8 mouse cellular contexts compared by ENCODE assay signal in genomic region chr17:24540375-24540774, GRCm38 (mm10). TPM values are rescaled to one million over a fixed set of nuclear protein-coding genes. Genes with fewer than 3 reads are reported as not detected.
A peak's percentile ranks its signal among the peaks of the same experiment; 100 is the strongest.
DNase-seq lines count a peak whose midpoint lies in the region; ATAC-seq and TF ChIP-seq lines count a peak whose summit lies in the region.

No protein-coding gene starts in this region.

- TF ChIP-seq RAD21 in CH12.LX (IDR thresholded peaks at IDR 0.05; ENCODE audit: low read depth, low read length), result peak; percentile 86

- peak; percentile 84 to 93 for TF ChIP-seq CTCF in CH12.LX (conservative IDR thresholded peaks at IDR 0.05 in 1 of 2, IDR thresholded peaks at IDR 0.05 in 1 of 2; ENCODE audit: low read depth in 2 of 2, low read length in 2 of 2)

- peak; percentile 54 to 77 for DNase-seq in heart, adult 18-20 months
- no peak for DNase-seq in heart, postnatal 25 days (ENCODE audit: low spot score)
- DNase-seq in CH12.LX (ENCODE audit: extremely low read depth), result peak; percentile 87
- peak; percentile 59 for DNase-seq in embryonic facial prominence, embryonic 14.5 days (ENCODE audit: low spot score)
- peak; percentile 66 for DNase-seq in kidney, postnatal 14 days
- DNase-seq in ovary, adult 18-20 months (ENCODE audit: low spot score), result no peak
- DNase-seq in gastrocnemius, postnatal 10 days, result no peak

- TF ChIP-seq POLR2A in CH12.LX (IDR thresholded peaks at IDR 0.05; ENCODE audit: low read depth, low read length), result no peak

- no peaks in the 10 kb centered on the region for H3K27me3 ChIP-seq in CH12.LX (replicated peaks)
- H3K27me3 ChIP-seq in embryonic facial prominence, embryonic 14.5 days (replicated peaks; ENCODE audit: control insufficient read depth, insufficient read depth, low read length), result no peaks in the 10 kb centered on the region

- no peak overlapping the region for H3K9ac ChIP-seq in CH12.LX (ENCODE audit: insufficient read depth, low read depth)
- no peak overlapping the region for H3K9ac ChIP-seq in embryonic facial prominence, embryonic 14.5 days (ENCODE audit: low read depth, low read length)

- H3K36me3 ChIP-seq in CH12.LX (replicated peaks in 1 of 2; ENCODE audit: control insufficient read depth in 1 of 2, insufficient read depth in 1 of 2, low read length in 1 of 2), result no peaks in the 10 kb centered on the region
- H3K36me3 ChIP-seq in embryonic facial prominence, embryonic 14.5 days (ENCODE audit: control insufficient read depth, insufficient read depth, low read length), result no peaks in the 10 kb centered on the region

- no peak overlapping the region for H3K4me3 ChIP-seq in CH12.LX (replicated peaks in 1 of 3; ENCODE audit: low read depth in 2 of 3, low read length in 2 of 3, poor library complexity in 1 of 3)
- no peak overlapping the region for H3K4me3 ChIP-seq in embryonic facial prominence, embryonic 14.5 days (ENCODE audit: low read depth, low read length)

- H3K27ac ChIP-seq in CH12.LX (ENCODE audit: insufficient read depth, low read depth), result no peak overlapping the region
- H3K27ac ChIP-seq in embryonic facial prominence, embryonic 14.5 days (replicated peaks; ENCODE audit: low read depth, low read length), result no peak overlapping the region

- 7% methylated on average over 3 of the region's 3 CpGs for WGBS in embryonic facial prominence, embryonic 14.5 days

- no peaks in the 10 kb centered on the region for H3K79me2 ChIP-seq in CH12.LX (replicated peaks; ENCODE audit: control insufficient read depth, extremely low read depth, insufficient read depth, poor library complexity, severe bottlenecking)

- peaks cover 6 to 24% of the 10 kb centered on the region in 2 experiments for H3K4me1 ChIP-seq in CH12.LX (ENCODE audit: control insufficient read depth in 1 of 2, insufficient read depth in 2 of 2)
- H3K4me1 ChIP-seq in embryonic facial prominence, embryonic 14.5 days (ENCODE audit: control insufficient read depth, insufficient read depth, low read length), result no peaks in the 10 kb centered on the region

- intact Hi-C loops in heart, postnatal 25 days (cut with DNase I), result loop anchor here (2.0 kb wide), 2 partner anchors 44 to 114 kb away; no protein-coding TSS in a partner anchor

- dilution Hi-C loops in CH12.LX (cut with MboI; ENCODE audit: extremely low pct_ligation_motif_present, extremely low pct_unique_long_range_greater_than_20kb, low sequenced_read_pairs), result no loop called here

- TF ChIP-seq EP300 in CH12.LX (IDR thresholded peaks at IDR 0.05; ENCODE audit: low read length), result 0 out of 2 replicates have a peak, but pooled peaks have one; percentile 15

- peak; percentile 54 for ATAC-seq in embryonic facial prominence, embryonic 14.5 days (ENCODE audit: low read depth)
- ATAC-seq in megakaryocyte-erythroid progenitor cell, adult 5-6 weeks (replicated peaks; ENCODE audit: low FRiP score, low TSS enrichment, poor library complexity, severe bottlenecking), result peak; percentile 91

- H3K4me2 ChIP-seq in CH12.LX (ENCODE audit: insufficient read depth, low read depth, poor library complexity, severe bottlenecking), result no peak overlapping the region
- no peak overlapping the region for H3K4me2 ChIP-seq in embryonic facial prominence, embryonic 14.5 days (ENCODE audit: low read depth, low read length)

- in situ Hi-C loops in CH12.LX (cut with MboI; ENCODE audit: low pct_ligation_motif_present, low pct_unique_long_range_greater_than_20kb, low sequenced_read_pairs), result loop anchor here (5.0 kb wide), 1 partner anchor 37 kb away; no protein-coding TSS in a partner anchor

- H3K9me3 ChIP-seq in CH12.LX (replicated peaks; ENCODE audit: low read length), result no peaks in the 10 kb centered on the region
- H3K9me3 ChIP-seq in embryonic facial prominence, embryonic 14.5 days (ENCODE audit: control insufficient read depth, low read length), result no peaks in the 10 kb centered on the region

TF ChIP-seq in CH12.LX, 34 proteins besides CTCF, POLR2A, EP300 and RAD21 (continues in another document):
- no peak for TF ChIP-seq MAZ (IDR thresholded peaks at IDR 0.05; ENCODE audit: low read depth, low read length)
- no peak; the same call in 1 of the 2 replicates for TF ChIP-seq JUN (IDR thresholded peaks at IDR 0.05; ENCODE audit: insufficient read depth, low read depth, low read length)
- TF ChIP-seq RCOR1 (conservative IDR thresholded peaks at IDR 0.05; ENCODE audit: low read depth, low read length), result no peak
- no peak for TF ChIP-seq MAFK (IDR thresholded peaks at IDR 0.05; ENCODE audit: insufficient replicate concordance, low read length)
- peak; percentile 65 for TF ChIP-seq SMC3 (IDR thresholded peaks at IDR 0.05; ENCODE audit: low read depth, low read length)
- TF ChIP-seq USF2 (conservative IDR thresholded peaks at IDR 0.05; ENCODE audit: low read depth, low read length), result no peak
- TF ChIP-seq TBP (conservative IDR thresholded peaks at IDR 0.05; ENCODE audit: low read depth, low read length), result no peak
- no peak for TF ChIP-seq POLR2AphosphoS2 (IDR thresholded peaks at IDR 0.05; ENCODE audit: low read depth, low read length)
- no peak for TF ChIP-seq PAX5 (IDR thresholded peaks at IDR 0.05; ENCODE audit: low read length)
- no peak for TF ChIP-seq UBTF (IDR thresholded peaks at IDR 0.05; ENCODE audit: low read depth, low read length)
- no peak for TF ChIP-seq ETS1 (conservative IDR thresholded peaks at IDR 0.05; ENCODE audit: low read depth, low read length)
- TF ChIP-seq MAX (IDR thresholded peaks at IDR 0.05; ENCODE audit: low read length), result no peak
- no peak for TF ChIP-seq ZMIZ1 (IDR thresholded peaks at IDR 0.05; ENCODE audit: low read depth, low read length)
- peak; percentile 36; the same call in 1 of the 2 replicates for TF ChIP-seq TCF12 (IDR thresholded peaks at IDR 0.05; ENCODE audit: low read depth, low read length)
- no peak for TF ChIP-seq CHD2 (IDR thresholded peaks at IDR 0.05; ENCODE audit: low read length)
- TF ChIP-seq SIN3A (IDR thresholded peaks at IDR 0.05; ENCODE audit: low read length), result no peak
- no peak for TF ChIP-seq CHD1 (IDR thresholded peaks at IDR 0.05; ENCODE audit: low read depth, low read length)
- TF ChIP-seq MXI1 (IDR thresholded peaks at IDR 0.05; ENCODE audit: low read depth, low read length), result no peak
- no peak for TF ChIP-seq ZNF384 (IDR thresholded peaks at IDR 0.05; ENCODE audit: low read depth, low read length)
- no peak for TF ChIP-seq KAT2A (IDR thresholded peaks at IDR 0.05; ENCODE audit: insufficient replicate concordance, low read length)
- no peak for TF ChIP-seq BHLHE40 (IDR thresholded peaks at IDR 0.05; ENCODE audit: low read depth, low read length)
- TF ChIP-seq E2F4 (IDR thresholded peaks at IDR 0.05; ENCODE audit: insufficient replicate concordance, low read depth, low read length), result 0 out of 2 replicates have a peak, but pooled peaks have one; percentile 43
- no peak for TF ChIP-seq GABPA (IDR thresholded peaks at IDR 0.05; ENCODE audit: insufficient replicate concordance, low read depth, low read length)
- peak; percentile 26; the same call in 1 of the 2 replicates for TF ChIP-seq MYC (IDR thresholded peaks at IDR 0.05; ENCODE audit: low read depth, low read length)
- TF ChIP-seq HCFC1 (IDR thresholded peaks at IDR 0.05; ENCODE audit: low read depth, low read length), result no peak
- no peak for TF ChIP-seq NRF1 (IDR thresholded peaks at IDR 0.05; ENCODE audit: low read depth, low read length)

RNA-seq across cellular contexts. Expression of gene Rab26, which starts 6.4 kb away (rescaled TPM):
- total RNA-seq in heart, adult 18-20 months (2021), result not detected
- not detected for total RNA-seq in heart, postnatal 25 days (2021)
- total RNA-seq in CH12.LX (2012; rRNA removed) (1.3 and 2.2 TPM in 2 replicates), CH12.LX (2014; rRNA removed) (0.36 TPM in 1 of 2 replicates, not detected in the other)
- polyA plus RNA-seq in CH12.LX (2012; ENCODE audit: insufficient read length, low read depth), result 0.40 and 0.74 TPM in 2 replicates
- 2.8 and 2.9 TPM in 2 replicates for polyA plus RNA-seq in embryonic facial prominence, embryonic 14.5 days (2014; fragmentation: Nextera tagmentation; extraction: Ambion mirVana)
- total RNA-seq in megakaryocyte-erythroid progenitor cell, adult 5-6 weeks (2014; fragmentation: Nextera tagmentation), result not detected in 2 replicates
- total RNA-seq in megakaryocyte-erythroid progenitor cell, adult 5-6 weeks (2017), result 1.3 TPM in 1 of 2 replicates, not detected in the other
- under 1 TPM; 0.18 to 0.47 TPM for total RNA-seq in gastrocnemius, postnatal 10 days (2021)

RNA-seq across cellular contexts. Expression of gene Pkd1, which starts 9.3 kb away (rescaled TPM):
- total RNA-seq in heart, adult 18-20 months (2021), result 10 to 100 TPM; 34.1 to 34.5 TPM
- total RNA-seq in heart, postnatal 25 days (2021), result 10 to 100 TPM; 41.2 to 50.6 TPM
- total RNA-seq in CH12.LX (2012; rRNA removed) (11.1 and 13.4 TPM in 2 replicates), CH12.LX (2014; rRNA removed) (2.7 and 2.8 TPM in 2 replicates)
- 7.5 and 8.3 TPM in 2 replicates for polyA plus RNA-seq in CH12.LX (2012; ENCODE audit: insufficient read length, low read depth)
- polyA plus RNA-seq in embryonic facial prominence, embryonic 14.5 days (2014; fragmentation: Nextera tagmentation; extraction: Ambion mirVana), result 37.9 and 40.1 TPM in 2 replicates
- total RNA-seq in megakaryocyte-erythroid progenitor cell, adult 5-6 weeks (2014; fragmentation: Nextera tagmentation), result 17.2 and 20.5 TPM in 2 replicates
- total RNA-seq in megakaryocyte-erythroid progenitor cell, adult 5-6 weeks (2017), result 4.6 and 5.4 TPM in 2 replicates
- 10 to 100 TPM; 34.6 to 49.1 TPM for total RNA-seq in gastrocnemius, postnatal 10 days (2021)

RNA-seq across cellular contexts. Expression of gene Traf7, which starts 12.6 kb away (rescaled TPM):
- 10 to 100 TPM; 35.8 to 38.5 TPM for total RNA-seq in heart, adult 18-20 months (2021)
- 10 to 100 TPM; 43.6 to 54.1 TPM for total RNA-seq in heart, postnatal 25 days (2021)
- 122 and 127 TPM in 2 replicates for total RNA-seq in CH12.LX (2012; rRNA removed)
- 109 and 114 TPM in 2 replicates for total RNA-seq in CH12.LX (2014; rRNA removed)
- 167 and 176 TPM in 2 replicates for polyA plus RNA-seq in CH12.LX (2012; ENCODE audit: insufficient read length, low read depth)
- 78.9 and 86.3 TPM in 2 replicates for polyA plus RNA-seq in embryonic facial prominence, embryonic 14.5 days (2014; fragmentation: Nextera tagmentation; extraction: Ambion mirVana)
- 111 and 143 TPM in 2 replicates for total RNA-seq in megakaryocyte-erythroid progenitor cell, adult 5-6 weeks (2014; fragmentation: Nextera tagmentation)
- total RNA-seq in megakaryocyte-erythroid progenitor cell, adult 5-6 weeks (2017), result 66.3 and 84.8 TPM in 2 replicates
- total RNA-seq in gastrocnemius, postnatal 10 days (2021), result 10 to 100 TPM; 47.2 to 60.9 TPM

RNA-seq across cellular contexts. Expression of gene Caskin1, which starts 52.0 kb away (rescaled TPM):
- total RNA-seq in heart, adult 18-20 months (2021), result under 1 TPM; 0.15 to 0.20 TPM
- total RNA-seq in heart, postnatal 25 days (2021), result under 1 TPM; 0.14 to 0.39 TPM
- total RNA-seq in CH12.LX (2012; rRNA removed) (0.08 and 0.21 TPM in 2 replicates), CH12.LX (2014; rRNA removed) (not detected in 2 replicates)
- 0.71 and 0.80 TPM in 2 replicates for polyA plus RNA-seq in CH12.LX (2012; ENCODE audit: insufficient read length, low read depth)
- 2.9 and 3.7 TPM in 2 replicates for polyA plus RNA-seq in embryonic facial prominence, embryonic 14.5 days (2014; fragmentation: Nextera tagmentation; extraction: Ambion mirVana)
- total RNA-seq in megakaryocyte-erythroid progenitor cell, adult 5-6 weeks (2014; fragmentation: Nextera tagmentation), result not detected in 2 replicates
- total RNA-seq in megakaryocyte-erythroid progenitor cell, adult 5-6 weeks (2017), result not detected in 2 replicates
- total RNA-seq in gastrocnemius, postnatal 10 days (2021), result under 1 TPM; 0.56 to 0.68 TPM

Comparison
In these comparisons a context has a peak if more than half of its experiments do, and no peak if none do; other contexts are left out.
1. DNase-seq: peak in heart, adult 18-20 months (2 of 2), CH12.LX (single experiment), embryonic facial prominence, embryonic 14.5 days (single experiment) and kidney, postnatal 14 days (single experiment); none in heart, postnatal 25 days (single experiment), ovary, adult 18-20 months (single experiment) and gastrocnemius, postnatal 10 days (single experiment).